Comparison of ENCODE assay signal across 9 mouse cellular contexts in genomic region chr12:76594556-76594955, GRCm38 (mm10).
DNase-seq lines count a peak whose midpoint lies in the region; ATAC-seq lines count a peak whose summit lies in the region.
"Had no signal": no experiment of that assay in that cellular context is flagged by ENCODE, and none has a peak within 500 bp of the region (broad histone marks: within the 10 kb centered on the region; RNA-seq: fewer than 3 reads in every experiment).

No protein-coding gene starts in this region.

- H3K4me3 ChIP-seq in heart, embryonic 13.5 days, result no peak overlapping the region
- H3K4me3 ChIP-seq in embryonic facial prominence, embryonic 10.5 days, result no peak overlapping the region
- no peak overlapping the region for H3K4me3 ChIP-seq in liver, embryonic 15.5 days (replicated peaks)
- H3K4me3 ChIP-seq: heart, embryonic 12.5 days had no signal

- H3K36me3 ChIP-seq in heart, embryonic 13.5 days, result peaks cover 15% of the 10 kb centered on the region; the same call in 1 of the 2 replicates
- H3K36me3 ChIP-seq in embryonic facial prominence, embryonic 10.5 days (replicated peaks), result no peaks in the 10 kb centered on the region
- peaks cover 49% of the 10 kb centered on the region for H3K36me3 ChIP-seq in liver, embryonic 15.5 days (replicated peaks)

- no peaks in the 10 kb centered on the region for H3K9me3 ChIP-seq in heart, embryonic 13.5 days
- no peaks in the 10 kb centered on the region for H3K9me3 ChIP-seq in embryonic facial prominence, embryonic 10.5 days
- H3K9me3 ChIP-seq in liver, embryonic 15.5 days (replicated peaks), result no peaks in the 10 kb centered on the region
- H3K9me3 ChIP-seq: heart, embryonic 12.5 days had no signal

- H3K27me3 ChIP-seq in heart, embryonic 13.5 days (replicated peaks), result no peaks in the 10 kb centered on the region; the same call in none of the 2 replicates
- peaks cover 30% of the 10 kb centered on the region for H3K27me3 ChIP-seq in embryonic facial prominence, embryonic 10.5 days (replicated peaks; ENCODE audit: low read depth, poor library complexity, severe bottlenecking)
- H3K27me3 ChIP-seq in liver, embryonic 15.5 days, result 0 out of 2 replicates have a peak, but pooled peaks cover 8% of the 10 kb centered on the region
- H3K27me3 ChIP-seq: heart, embryonic 12.5 days had no signal

- peaks cover 39% of the 10 kb centered on the region for H3K4me1 ChIP-seq in heart, embryonic 13.5 days
- H3K4me1 ChIP-seq in embryonic facial prominence, embryonic 10.5 days, result peaks cover 42% of the 10 kb centered on the region
- peaks cover 62% of the 10 kb centered on the region for H3K4me1 ChIP-seq in liver, embryonic 15.5 days (replicated peaks)

- intact Hi-C loops in heart, postnatal 10 days (cut with DNase I), result no loop called here

- 48% methylated on average over 3 of the region's 3 CpGs for WGBS in heart, embryonic 13.5 days
- WGBS in embryonic facial prominence, embryonic 10.5 days, result 63% methylated on average over 3 of the region's 3 CpGs
- WGBS in liver, embryonic 15.5 days (ENCODE audit: insufficient replicate concordance), result 66% methylated on average over 3 of the region's 3 CpGs

- H3K9ac ChIP-seq in heart, embryonic 13.5 days, result peak overlapping the region; percentile 62
- peak overlapping the region; percentile 58 for H3K9ac ChIP-seq in liver, embryonic 15.5 days
- H3K9ac ChIP-seq: heart, embryonic 12.5 days had no signal

- no peak for DNase-seq in heart, postnatal 10 days
- peak; percentile 11 for DNase-seq in 3T3-L1 (ENCODE audit: low read depth, low spot score)
- no peak for DNase-seq in embryonic facial prominence, embryonic 10.5 days (ENCODE audit: low spot score)
- DNase-seq in adrenal gland, postnatal 10 days, result no peak
- DNase-seq in ovary, postnatal 36 days (ENCODE audit: low spot score), result no peak
- DNase-seq in natural killer cell, adult 2 months (ENCODE audit: low spot score in 2 of 2), result no peak

- no peak for ATAC-seq in heart, embryonic 13.5 days (ENCODE audit: extremely low read depth, insufficient number of reproducible peaks, low FRiP score, low TSS enrichment)
- no peak for ATAC-seq in liver, embryonic 15.5 days (ENCODE audit: insufficient read depth)

- H3K27ac ChIP-seq in heart, embryonic 13.5 days (replicated peaks), result peak overlapping the region; percentile 52
- H3K27ac ChIP-seq in embryonic facial prominence, embryonic 10.5 days (replicated peaks), result peak overlapping the region; percentile 45; the same call in 1 of the 2 replicates
- H3K27ac ChIP-seq in liver, embryonic 15.5 days (replicated peaks), result peak overlapping the region; percentile 92

- H3K4me2 ChIP-seq in heart, embryonic 13.5 days, result no peak overlapping the region
- peak overlapping the region; percentile 63 for H3K4me2 ChIP-seq in liver, embryonic 15.5 days
- H3K4me2 ChIP-seq: heart, embryonic 12.5 days had no signal
